Mouse (Mus musculus): Measurements from ENCODE around the gene Akt1s1. TPM values are rescaled to one million over a fixed set of nuclear protein-coding genes. Genes with fewer than 3 reads are reported as not detected.

Gene Akt1s1
- total and polyA plus RNA-seq, 3 experiments = 9.5 to 24.2 (median 23.3) TPM

DNA sequence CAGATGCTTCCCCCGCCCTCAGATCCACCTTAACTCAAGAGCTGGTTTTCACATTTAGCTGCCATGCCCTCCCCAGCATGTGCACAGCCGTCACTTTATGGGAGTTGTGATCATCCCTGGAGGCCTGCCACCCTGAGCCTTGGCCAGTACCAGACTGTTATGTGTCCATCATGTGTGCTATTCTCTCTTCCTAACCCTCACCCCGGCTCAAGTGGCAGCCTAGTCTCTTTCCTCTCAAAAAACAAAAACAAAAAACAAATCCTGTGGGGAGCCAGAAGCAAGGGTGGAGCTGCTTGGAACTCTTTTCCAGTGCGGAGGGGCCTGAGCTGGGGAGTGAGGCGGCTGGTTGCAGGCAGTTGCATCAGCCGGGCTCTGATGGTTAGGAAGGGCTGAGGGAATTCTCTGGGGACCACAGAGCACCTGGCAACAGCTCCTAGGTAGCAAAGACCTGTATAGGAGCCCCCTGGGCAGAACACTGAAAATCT is 30.0 kb upstream of the Akt1s1 start:
- Histone ChIP-seq H3K27ac (ENCODE audit: insufficient read depth, low read depth) (peak overlapping the region; percentile 92), H3K36me3 (replicated peaks in 1 of 2; ENCODE audit: control insufficient read depth in 1 of 2, insufficient read depth in 1 of 2, low read length in 1 of 2) (peaks cover 14 to 56% of the 10 kb centered on the region in 2 experiments)

DNA sequence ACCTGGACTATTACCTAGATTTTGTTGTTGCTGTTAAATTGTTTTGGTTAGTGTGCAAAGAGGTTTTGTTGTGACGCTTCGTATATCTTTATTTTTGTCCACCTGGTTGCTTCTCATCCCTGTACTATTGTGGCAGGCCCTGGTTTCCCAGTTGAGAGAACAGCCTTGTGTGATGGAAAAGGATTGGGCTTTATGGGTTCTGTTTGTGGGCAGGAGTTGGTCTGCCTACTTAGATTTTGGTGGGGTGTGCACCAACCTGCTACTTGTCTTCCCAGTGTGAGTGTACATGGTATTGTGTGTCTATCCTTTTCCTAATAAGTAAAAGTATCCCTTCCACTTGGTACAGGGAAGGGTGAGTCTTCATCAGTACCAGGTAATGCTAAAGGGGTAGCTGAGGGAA is 29.4 kb upstream of the Akt1s1 start:
- no peak for TF ChIP-seq CTCF (conservative IDR thresholded peaks at IDR 0.05 in 1 of 2, IDR thresholded peaks at IDR 0.05 in 1 of 2; ENCODE audit: low read depth in 2 of 2, low read length in 2 of 2)
- no peak for TF ChIP-seq PAX5 (IDR thresholded peaks at IDR 0.05; ENCODE audit: low read length)
- no peak for TF ChIP-seq E2F4 (IDR thresholded peaks at IDR 0.05; ENCODE audit: insufficient replicate concordance, low read depth, low read length)
- no peak for TF ChIP-seq UBTF (IDR thresholded peaks at IDR 0.05; ENCODE audit: low read depth, low read length)
- no peak for TF ChIP-seq CHD1 (IDR thresholded peaks at IDR 0.05; ENCODE audit: low read depth, low read length)
- TF ChIP-seq MAX (IDR thresholded peaks at IDR 0.05; ENCODE audit: low read length) = no peak
- no peak for TF ChIP-seq KAT2A (IDR thresholded peaks at IDR 0.05; ENCODE audit: insufficient replicate concordance, low read length)
- no peak for TF ChIP-seq RCOR1 (conservative IDR thresholded peaks at IDR 0.05; ENCODE audit: low read depth, low read length)
- TF ChIP-seq ZNF384 (IDR thresholded peaks at IDR 0.05; ENCODE audit: low read depth, low read length) = no peak
- TF ChIP-seq GABPA (IDR thresholded peaks at IDR 0.05; ENCODE audit: insufficient replicate concordance, low read depth, low read length) = no peak
- no peak for TF ChIP-seq TBP (conservative IDR thresholded peaks at IDR 0.05; ENCODE audit: low read depth, low read length)
- TF ChIP-seq MEF2A (IDR thresholded peaks at IDR 0.05; ENCODE audit: borderline replicate concordance, low read depth, low read length) = no peak
- no peak for TF ChIP-seq MXI1 (IDR thresholded peaks at IDR 0.05; ENCODE audit: low read depth, low read length)
- no peak for TF ChIP-seq ELF1 (IDR thresholded peaks at IDR 0.05; ENCODE audit: low read depth, low read length)
- no peak for TF ChIP-seq JUN (IDR thresholded peaks at IDR 0.05; ENCODE audit: insufficient read depth, low read depth, low read length)
- no peak for TF ChIP-seq ETS1 (conservative IDR thresholded peaks at IDR 0.05; ENCODE audit: low read depth, low read length)
- no peak for TF ChIP-seq CHD2 (IDR thresholded peaks at IDR 0.05; ENCODE audit: low read length)
- Histone ChIP-seq H3K27me3 (replicated peaks) (no peaks in the 10 kb centered on the region), H3K9ac (ENCODE audit: insufficient read depth, low read depth) (peak overlapping the region; percentile 93), H3K36me3 (replicated peaks in 1 of 2; ENCODE audit: control insufficient read depth in 1 of 2, insufficient read depth in 1 of 2, low read length in 1 of 2) (peaks cover 8 to 53% of the 10 kb centered on the region in 2 experiments), H3K4me3 (replicated peaks in 1 of 3; ENCODE audit: low read depth in 2 of 3, low read length in 2 of 3, poor library complexity in 1 of 3) (peak overlapping the region; percentile 62 to 89 (median 67)), H3K27ac (ENCODE audit: insufficient read depth, low read depth) (peak overlapping the region; percentile 92), H3K4me2 (ENCODE audit: insufficient read depth, low read depth, poor library complexity, severe bottlenecking) (peak overlapping the region; percentile 95), H3K4me1 (ENCODE audit: control insufficient read depth in 1 of 2, insufficient read depth in 2 of 2) (peaks cover 23 to 51% of the 10 kb centered on the region in 2 experiments), H3K9me3 (replicated peaks; ENCODE audit: low read length) (no peaks in the 10 kb centered on the region), H3K79me2 (replicated peaks; ENCODE audit: control insufficient read depth, extremely low read depth, insufficient read depth, poor library complexity, severe bottlenecking) (peaks cover 87% of the 10 kb centered on the region)
- in situ Hi-C loops (cut with MboI; ENCODE audit: low pct_ligation_motif_present, low pct_unique_long_range_greater_than_20kb, low sequenced_read_pairs) (no loop called here), dilution Hi-C loops (cut with MboI; ENCODE audit: extremely low pct_ligation_motif_present, extremely low pct_unique_long_range_greater_than_20kb, low sequenced_read_pairs) (no loop called here)
- DNase-seq (ENCODE audit: extremely low read depth) = no peak

More for the DNA sequence above, 30.0 kb upstream of the Akt1s1 start:
- H3K9ac ChIP-seq (ENCODE audit: insufficient read depth, low read depth) = peak overlapping the region; percentile 93
- peaks cover 81% of the 10 kb centered on the region for H3K79me2 ChIP-seq (replicated peaks; ENCODE audit: control insufficient read depth, extremely low read depth, insufficient read depth, poor library complexity, severe bottlenecking)
- in situ Hi-C loops (cut with MboI; ENCODE audit: low pct_ligation_motif_present, low pct_unique_long_range_greater_than_20kb, low sequenced_read_pairs) (no loop called here), dilution Hi-C loops (cut with MboI; ENCODE audit: extremely low pct_ligation_motif_present, extremely low pct_unique_long_range_greater_than_20kb, low sequenced_read_pairs) (no loop called here)
- no peaks in the 10 kb centered on the region for H3K27me3 ChIP-seq (replicated peaks)
- H3K4me2 ChIP-seq (ENCODE audit: insufficient read depth, low read depth, poor library complexity, severe bottlenecking) = peak overlapping the region; percentile 95
- H3K4me3 ChIP-seq (replicated peaks in 1 of 3; ENCODE audit: low read depth in 2 of 3, low read length in 2 of 3, poor library complexity in 1 of 3) = peak overlapping the region; percentile 67 to 89 (median 77)
- peak; percentile 83 for DNase-seq (ENCODE audit: extremely low read depth)
- TF ChIP-seq MYC (IDR thresholded peaks at IDR 0.05; ENCODE audit: low read depth, low read length) (peak; percentile 79; the same call in 1 of the 2 replicates), GABPA (IDR thresholded peaks at IDR 0.05; ENCODE audit: insufficient replicate concordance, low read depth, low read length) (no peak), ZMIZ1 (IDR thresholded peaks at IDR 0.05; ENCODE audit: low read depth, low read length) (peak; percentile 61; the same call in 1 of the 2 replicates), EP300 (IDR thresholded peaks at IDR 0.05; ENCODE audit: low read length) (peak; percentile 55; the same call in 1 of the 2 replicates), TBP (conservative IDR thresholded peaks at IDR 0.05; ENCODE audit: low read depth, low read length) (peak; percentile 69), MXI1 (IDR thresholded peaks at IDR 0.05; ENCODE audit: low read depth, low read length) (peak; percentile 74), JUN (IDR thresholded peaks at IDR 0.05; ENCODE audit: insufficient read depth, low read depth, low read length) (no peak), ELF1 (IDR thresholded peaks at IDR 0.05; ENCODE audit: low read depth, low read length) (peak; percentile 31; the same call in 1 of the 2 replicates), POLR2A (IDR thresholded peaks at IDR 0.05; ENCODE audit: low read depth, low read length) (peak; percentile 51), RAD21 (IDR thresholded peaks at IDR 0.05; ENCODE audit: low read depth, low read length) (no peak), HCFC1 (IDR thresholded peaks at IDR 0.05; ENCODE audit: low read depth, low read length) (peak; percentile 59), BHLHE40 (IDR thresholded peaks at IDR 0.05; ENCODE audit: low read depth, low read length) (peak; percentile 27; the same call in 1 of the 2 replicates), MAX (IDR thresholded peaks at IDR 0.05; ENCODE audit: low read length) (peak; percentile 34; the same call in 1 of the 2 replicates), IRF4 (IDR thresholded peaks at IDR 0.05; ENCODE audit: low read depth, low read length) (peak; percentile 81), CHD2 (IDR thresholded peaks at IDR 0.05; ENCODE audit: low read length) (0 out of 2 replicates have a peak, but pooled peaks have one; percentile 36), E2F4 (IDR thresholded peaks at IDR 0.05; ENCODE audit: insufficient replicate concordance, low read depth, low read length) (no peak), ZNF384 (IDR thresholded peaks at IDR 0.05; ENCODE audit: low read depth, low read length) (no peak; the same call in 1 of the 2 replicates), MEF2A (IDR thresholded peaks at IDR 0.05; ENCODE audit: borderline replicate concordance, low read depth, low read length) (peak; percentile 72; the same call in 1 of the 2 replicates), NRF1 (IDR thresholded peaks at IDR 0.05; ENCODE audit: low read depth, low read length) (peak; percentile 42; the same call in 1 of the 2 replicates), RCOR1 (conservative IDR thresholded peaks at IDR 0.05; ENCODE audit: low read depth, low read length) (no peak), ETS1 (conservative IDR thresholded peaks at IDR 0.05; ENCODE audit: low read depth, low read length) (peak; percentile 53), MAZ (IDR thresholded peaks at IDR 0.05; ENCODE audit: low read depth, low read length) (peak; percentile 92; the same call in 1 of the 2 replicates), TCF12 (IDR thresholded peaks at IDR 0.05; ENCODE audit: low read depth, low read length) (peak; percentile 91), UBTF (IDR thresholded peaks at IDR 0.05; ENCODE audit: low read depth, low read length) (peak; percentile 66; the same call in 1 of the 2 replicates), KAT2A (IDR thresholded peaks at IDR 0.05; ENCODE audit: insufficient replicate concordance, low read length) (peak; percentile 93)
- H3K9me3 ChIP-seq (replicated peaks; ENCODE audit: low read length) = no peaks in the 10 kb centered on the region
- H3K4me1 ChIP-seq (ENCODE audit: control insufficient read depth in 1 of 2, insufficient read depth in 2 of 2) = peaks cover 25 to 51% of the 10 kb centered on the region in 2 experiments

Measured in CH12.LX (cell line).